Mouse (Mus musculus) liver, embryonic 15.5 days (tissue): ENCODE results near the gene Card14. TPM values are rescaled to one million over a fixed set of nuclear protein-coding genes. Genes with fewer than 3 reads are reported as not detected.
A peak's percentile ranks its signal among the peaks of the same experiment; 100 is the strongest.
"Not testable (repeated sequence)": the region's sequence is repeated elsewhere in the genome, so short reads cannot be mapped to it uniquely, and the experiment has no call there.

Experiments used
- ATAC-seq: fragments of 200-750 bp; cut with Nextera tagmentation; 2 replicates; pipeline ENCODE4 v1.8.0; 2017; ENCODE audit warnings: moderate number of reproducible peaks, mild to moderate bottlenecking, moderate library complexity; ENCODE audit not compliant: insufficient read depth
- H3K27ac ChIP-seq: fragments of 300-500 bp; sonication (generic); replicated peaks from 2 replicates; pipeline ENCODE4 v1.5.1; 2015; ENCODE audit warnings: mild to moderate bottlenecking, inconsistent platforms
- H3K27me3 ChIP-seq: fragments of 300-500 bp; sonication (generic); 2 replicates; pipeline ENCODE4 v1.6.1; 2015; ENCODE audit warnings: mild to moderate bottlenecking, inconsistent platforms
- H3K36me3 ChIP-seq: fragments of 300-500 bp; sonication (generic); replicated peaks from 2 replicates; pipeline ENCODE4 v1.6.1; 2015; ENCODE audit warnings: moderate library complexity, mild to moderate bottlenecking, inconsistent platforms
- H3K4me1 ChIP-seq: fragments of 300-500 bp; sonication (generic); replicated peaks from 2 replicates; pipeline ENCODE4 v1.6.1; 2015; ENCODE audit warnings: inconsistent platforms
- H3K4me2 ChIP-seq: fragments of 300-500 bp; sonication (generic); 2 replicates; pipeline ENCODE4 v1.6.1; 2015; ENCODE audit warnings: moderate library complexity, mild to moderate bottlenecking, inconsistent platforms
- H3K4me3 ChIP-seq: fragments of 300-500 bp; sonication (generic); replicated peaks from 2 replicates; pipeline ENCODE4 v1.5.1; 2015; ENCODE audit warnings: mild to moderate bottlenecking, inconsistent platforms
- H3K9ac ChIP-seq: fragments of 300-500 bp; sonication (generic); 2 replicates; pipeline ENCODE4 v1.6.1; 2015; ENCODE audit warnings: moderate library complexity, mild to moderate bottlenecking, inconsistent platforms
- H3K9me3 ChIP-seq: fragments of 300-500 bp; sonication (generic); replicated peaks from 2 replicates; pipeline ENCODE4 v1.6.1; 2016; ENCODE audit warnings: inconsistent platforms
- WGBS: fragments of 180-500 bp; shearing (Covaris S2); methylation state at CpG from one replicate; pipeline ENCODE4 v1.1.7; 2015; ENCODE audit warnings: mixed read lengths; ENCODE audit not compliant: insufficient replicate concordance; 5-methylcytosine and 5-hydroxymethylcytosine counted together
- polyA plus RNA-seq: library from polyadenylated mRNA; unstranded; fragments of >200 nt; fragmentation: Nextera tagmentation; extraction: Ambion mirVana; gene quantifications from 2 replicates; pipeline ENCODE4 v1.2.1, GENCODE M21; 2015

Gene Card14
- polyA plus RNA-seq, 1 experiment from 2014 or later: 0.21 TPM

- H3K36me3 ChIP-seq: peaks cover 26% of the 10 kb centered on the region
- ATAC-seq: no peak
- WGBS: 75% methylated on average over 8 of the region's 8 CpGs
Observed at GRCm38 (mm10) chr11:119273186-119273930, 34.2 kb upstream of the Card14 start.

GRCm38 (mm10) chr11:119281030-119281429 lies 26.5 kb upstream of the Card14 start:
- no peaks in the 10 kb centered on the region for H3K27me3 ChIP-seq
- ATAC-seq: no peak
- no peak overlapping the region for H3K4me3 ChIP-seq
- no peaks in the 10 kb centered on the region for H3K4me1 ChIP-seq
- no peaks in the 10 kb centered on the region for H3K9me3 ChIP-seq
- no peak overlapping the region for H3K27ac ChIP-seq
- WGBS: 78% methylated on average over 15 of the region's 15 CpGs
- H3K36me3 ChIP-seq: no peaks in the 10 kb centered on the region; the same call in 1 of the 2 replicates
- no peak overlapping the region for H3K4me2 ChIP-seq
- H3K9ac ChIP-seq: no peak overlapping the region

More at GRCm38 (mm10) chr11:119273186-119273930, 34.2 kb upstream of the Card14 start:
- no peak overlapping the region for H3K4me3 ChIP-seq
- no peak overlapping the region for H3K9ac ChIP-seq
- H3K9me3 ChIP-seq: no peaks in the 10 kb centered on the region
- no peaks in the 10 kb centered on the region for H3K27me3 ChIP-seq
- H3K4me2 ChIP-seq: no peak overlapping the region
- peaks cover 18% of the 10 kb centered on the region for H3K4me1 ChIP-seq
- no peak overlapping the region for H3K27ac ChIP-seq

GRCm38 (mm10) chr11:119285791-119286527 lies 21.6 kb upstream of the Card14 start:
- WGBS: 66% methylated on average over 9 of the region's 9 CpGs
- Histone ChIP-seq H3K9me3 (no peaks in the 10 kb centered on the region), H3K4me2 (no peak overlapping the region), H3K36me3 (peaks cover 46% of the 10 kb centered on the region), H3K9ac (no peak overlapping the region), H3K27me3 (no peaks in the 10 kb centered on the region), H3K27ac (no peak overlapping the region), H3K4me3 (no peak overlapping the region), H3K4me1 (no peaks in the 10 kb centered on the region)
- ATAC-seq: no peak

DNA sequence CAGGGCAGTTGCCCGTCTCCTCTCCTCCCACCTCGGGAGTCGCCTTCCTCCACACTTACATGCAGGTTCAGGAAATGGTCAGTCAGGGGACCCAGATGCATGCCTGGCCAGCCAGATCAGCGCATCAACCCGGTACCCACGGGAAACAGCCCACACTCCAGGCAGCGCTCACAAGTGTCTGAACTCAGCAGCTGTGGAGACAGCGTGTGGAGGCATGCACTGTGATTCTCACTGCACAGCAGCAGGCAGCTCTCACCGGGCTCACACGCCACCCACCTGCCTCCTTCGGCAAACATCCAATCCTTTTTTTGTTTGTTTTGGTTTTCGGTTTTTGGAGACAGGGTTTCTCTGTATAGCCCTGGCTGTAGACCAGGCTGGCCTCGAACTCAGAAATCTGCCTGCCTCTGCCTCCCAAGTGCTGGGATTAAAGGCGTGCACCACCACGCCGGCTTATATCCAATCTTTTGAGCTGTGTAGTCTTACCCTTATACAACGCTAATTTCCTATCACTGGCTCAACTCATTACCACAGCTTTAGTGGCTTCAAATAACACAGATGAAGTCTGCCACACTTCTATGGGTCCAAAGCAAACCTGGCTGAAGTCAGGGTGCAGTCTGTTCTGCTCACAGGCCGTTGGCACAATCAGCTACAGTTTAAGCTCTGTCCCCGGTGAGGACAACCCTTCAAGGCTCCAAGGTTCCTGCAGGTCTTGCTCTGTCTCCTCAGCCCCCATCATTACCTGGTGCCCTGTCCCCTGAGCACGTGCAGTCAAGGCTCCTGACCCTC lies 20.2 kb upstream of the Card14 start:
- Histone ChIP-seq H3K9me3 (no peaks in the 10 kb centered on the region), H3K27ac (no peak overlapping the region), H3K36me3 (peaks cover 60% of the 10 kb centered on the region), H3K4me1 (no peaks in the 10 kb centered on the region), H3K9ac (no peak overlapping the region), H3K4me3 (no peak overlapping the region), H3K27me3 (no peaks in the 10 kb centered on the region), H3K4me2 (no peak overlapping the region)
- WGBS: 83% methylated on average over 20 of the region's 20 CpGs
- ATAC-seq: no peak

- not testable (repeated sequence) for H3K27me3 ChIP-seq, H3K4me3 ChIP-seq, H3K9me3 ChIP-seq, H3K27ac ChIP-seq, H3K4me2 ChIP-seq, ATAC-seq, H3K4me1 ChIP-seq, H3K9ac ChIP-seq
- 79% methylated on average over 8 of the region's 8 CpGs for WGBS
- peaks cover 98% of the 10 kb centered on the region for H3K36me3 ChIP-seq
Observed at GRCm38 (mm10) chr11:119292861-119293260, 14.7 kb upstream of the Card14 start.

- Histone ChIP-seq H3K9ac (no peak overlapping the region), H3K27me3 (peaks cover 12% of the 10 kb centered on the region; the same call in 1 of the 2 replicates), H3K4me2 (peak overlapping the region; percentile 94), H3K36me3 (peaks cover 52% of the 10 kb centered on the region), H3K27ac (no peak overlapping the region), H3K4me3 (peak overlapping the region; percentile 87), H3K4me1 (peaks cover 28% of the 10 kb centered on the region), H3K9me3 (no peaks in the 10 kb centered on the region)
- WGBS: 38% methylated on average over 6 of the region's 6 CpGs
- no peak for ATAC-seq
Observed at GRCm38 (mm10) chr11:119297996-119298395, 9.6 kb upstream of the Card14 start.

GRCm38 (mm10) chr11:119298917-119299316 lies 8.7 kb upstream of the Card14 start:
- Histone ChIP-seq H3K27me3 (peaks cover 21% of the 10 kb centered on the region), H3K9me3 (no peaks in the 10 kb centered on the region), H3K9ac (peak overlapping the region; percentile 93), H3K4me1 (peaks cover 28% of the 10 kb centered on the region), H3K4me2 (peak overlapping the region; percentile 94), H3K4me3 (peak overlapping the region; percentile 87), H3K36me3 (peaks cover 43% of the 10 kb centered on the region), H3K27ac (peak overlapping the region; percentile 86)
- WGBS: 12% methylated on average over 7 of the region's 7 CpGs
- ATAC-seq: no peak

DNA sequence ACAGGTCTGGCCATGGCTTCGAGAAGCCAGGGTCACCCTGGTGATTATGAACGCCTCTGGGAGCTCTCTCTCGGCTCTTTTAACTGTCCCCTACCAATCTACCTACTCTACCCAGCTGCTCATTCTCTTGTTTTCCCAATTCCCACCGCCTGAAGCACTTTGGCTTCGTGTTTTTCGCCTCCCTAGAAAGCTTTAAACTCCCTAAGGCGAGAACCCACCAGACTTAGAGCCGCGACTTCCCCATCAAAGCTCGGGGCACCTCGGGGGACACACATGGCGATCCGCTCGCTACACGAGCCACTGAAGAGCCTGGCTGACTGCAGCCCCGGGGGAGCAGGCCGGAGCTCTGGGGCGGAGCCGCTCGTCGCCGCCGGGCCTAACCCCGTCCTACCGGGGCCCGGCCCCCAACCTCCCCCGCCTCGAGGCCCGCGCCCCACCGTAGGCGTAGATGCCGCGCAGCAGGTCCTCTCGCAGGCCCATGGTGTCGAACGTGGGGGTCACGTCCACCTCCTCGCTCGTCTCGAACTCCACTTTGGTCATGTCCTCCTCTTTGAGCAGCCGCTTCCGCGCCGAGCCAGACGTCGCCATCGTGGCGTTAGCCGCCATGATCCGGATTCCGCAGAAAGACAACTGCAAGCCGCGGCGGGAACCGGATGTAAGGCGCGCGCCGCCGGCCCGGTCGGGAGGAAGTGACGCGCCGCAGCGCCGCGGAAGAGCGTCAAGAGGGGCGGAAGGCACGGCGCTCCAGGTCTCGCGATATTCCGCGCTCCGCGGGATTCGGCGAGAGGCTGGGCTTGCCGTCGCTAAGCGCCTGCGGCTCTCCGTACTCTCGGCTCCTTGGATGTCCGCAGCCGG lies 8.0 kb upstream of the Card14 start, which contains the start of gene Eif4a3:
Gene Eif4a3 (minus strand): TSS at position 699 of the 855 bp plus-strand sequence.
- H3K27me3 ChIP-seq: peaks cover 26% of the 10 kb centered on the region
- peaks cover 28% of the 10 kb centered on the region for H3K4me1 ChIP-seq
- H3K27ac ChIP-seq: peak within 1 kb of the TSS; percentile 86
- H3K9ac ChIP-seq: peak within 1 kb of the TSS; percentile 93
- peak within 1 kb of the TSS; percentile 87 for H3K4me3 ChIP-seq
- H3K4me2 ChIP-seq: peak within 1 kb of the TSS; percentile 94
- no peaks in the 10 kb centered on the region for H3K9me3 ChIP-seq
- peak; percentile 93 for ATAC-seq
- WGBS: under 1% methylated on average over 89 of the region's 89 CpGs
- H3K36me3 ChIP-seq: peaks cover 36% of the 10 kb centered on the region

GRCm38 (mm10) chr11:119300246-119300935 lies 7.2 kb upstream of the Card14 start:
- peaks cover 28% of the 10 kb centered on the region for H3K4me1 ChIP-seq
- H3K9ac ChIP-seq: peak overlapping the region; percentile 93
- 1% methylated on average over 31 of the region's 31 CpGs for WGBS
- H3K4me2 ChIP-seq: peak overlapping the region; percentile 94
- peak; percentile 71; the same call in 1 of the 2 replicates for ATAC-seq
- peak overlapping the region; percentile 87 for H3K4me3 ChIP-seq
- H3K36me3 ChIP-seq: peaks cover 28% of the 10 kb centered on the region
- H3K27me3 ChIP-seq: peaks cover 34% of the 10 kb centered on the region
- no peaks in the 10 kb centered on the region for H3K9me3 ChIP-seq
- peak overlapping the region; percentile 86 for H3K27ac ChIP-seq

- peak overlapping the region; percentile 87; the same call in 1 of the 2 replicates for H3K4me3 ChIP-seq
Observed at GRCm38 (mm10) chr11:119300986-119301385, 6.6 kb upstream of the Card14 start.

More at GRCm38 (mm10) chr11:119300986-119301385, 6.6 kb upstream of the Card14 start:
- Histone ChIP-seq H3K4me2 (peak overlapping the region; percentile 94), H3K36me3 (peaks cover 22% of the 10 kb centered on the region), H3K27me3 (peaks cover 34% of the 10 kb centered on the region), H3K9ac (no peak overlapping the region), H3K4me1 (peaks cover 28% of the 10 kb centered on the region), H3K27ac (no peak overlapping the region), H3K9me3 (no peaks in the 10 kb centered on the region)
- 22% methylated on average over 2 of the region's 2 CpGs for WGBS
- ATAC-seq: no peak
